ENCODE assay signal across 20 mouse cellular contexts in genomic region chr19:9987192-9987591, GRCm38 (mm10). TPM values are rescaled to one million over a fixed set of nuclear protein-coding genes. Genes with fewer than 3 reads are reported as not detected.
DNase-seq lines count a peak whose midpoint lies in the region; ATAC-seq and TF ChIP-seq lines count a peak whose summit lies in the region.
"Had no signal": no experiment of that assay in that cellular context is flagged by ENCODE, and none has a peak within 500 bp of the region (broad histone marks: within the 10 kb centered on the region; RNA-seq: fewer than 3 reads in every experiment).

No protein-coding gene starts in this region.

- H3K4me3 ChIP-seq in heart, embryonic 11.5 days (ENCODE audit: low read depth, low read length) = no peak overlapping the region
- H3K4me3 ChIP-seq in heart, adult 2 months = no peak overlapping the region
- H3K4me3 ChIP-seq in stomach, embryonic 16.5 days (replicated peaks; ENCODE audit: low read length) = no peak overlapping the region
- no peak overlapping the region for H3K4me3 ChIP-seq in stomach, postnatal 0 days (ENCODE audit: low read depth, low read length)
- H3K4me3 ChIP-seq in limb, embryonic 15.5 days = no peak overlapping the region
- H3K4me3 ChIP-seq in midbrain, embryonic 16.5 days (ENCODE audit: low read depth, low read length) = no peak overlapping the region
- H3K4me3 ChIP-seq: embryonic facial prominence, embryonic 12.5 days; forebrain, embryonic 13.5 days; stomach, embryonic 15.5 days had no signal

- H3K36me3 ChIP-seq in heart, embryonic 11.5 days (ENCODE audit: control insufficient read depth, insufficient read depth, low read length) = peaks cover 18% of the 10 kb centered on the region
- H3K36me3 ChIP-seq in heart, adult 2 months (ENCODE audit: control insufficient read depth, insufficient read depth, low read length) = peaks cover 10% of the 10 kb centered on the region
- H3K36me3 ChIP-seq in stomach, embryonic 16.5 days (ENCODE audit: control insufficient read depth, insufficient read depth, low read length) = peaks cover 10% of the 10 kb centered on the region
- peaks cover 8% of the 10 kb centered on the region; the same call in 1 of the 2 replicates for H3K36me3 ChIP-seq in stomach, postnatal 0 days (ENCODE audit: control insufficient read depth, insufficient read depth, low read length)
- H3K36me3 ChIP-seq in limb, embryonic 15.5 days = peaks cover 24% of the 10 kb centered on the region
- H3K36me3 ChIP-seq in midbrain, embryonic 16.5 days (ENCODE audit: control insufficient read depth, insufficient read depth, low read length) = peaks cover 11% of the 10 kb centered on the region

- ATAC-seq in heart, embryonic 11.5 days (replicated peaks; ENCODE audit: insufficient number of reproducible peaks, low FRiP score, low TSS enrichment) = no peak
- ATAC-seq in stomach, embryonic 16.5 days (ENCODE audit: insufficient read depth, low FRiP score) = no peak
- ATAC-seq in stomach, postnatal 0 days (ENCODE audit: low FRiP score, low TSS enrichment) = no peak
- no peak for ATAC-seq in limb, embryonic 15.5 days (ENCODE audit: insufficient number of reproducible peaks, low FRiP score, low TSS enrichment, low read depth)
- no peak for ATAC-seq in midbrain, embryonic 16.5 days
- ATAC-seq: forebrain, embryonic 13.5 days; hindbrain, embryonic 16.5 days had no signal

- H3K9ac ChIP-seq in heart, embryonic 11.5 days (ENCODE audit: low read depth, low read length) = no peak overlapping the region
- no peak overlapping the region for H3K9ac ChIP-seq in heart, adult 2 months (ENCODE audit: low read depth, low read length)
- 0 out of 2 replicates have a peak overlapping the region, but pooled peaks have one; percentile 16 for H3K9ac ChIP-seq in stomach, embryonic 16.5 days (ENCODE audit: low read length)
- H3K9ac ChIP-seq in stomach, postnatal 0 days (ENCODE audit: low read length) = no peak overlapping the region
- H3K9ac ChIP-seq in limb, embryonic 15.5 days = no peak overlapping the region
- no peak overlapping the region for H3K9ac ChIP-seq in midbrain, embryonic 16.5 days (ENCODE audit: low read depth, low read length)
- H3K9ac ChIP-seq: embryonic facial prominence, embryonic 12.5 days; forebrain, embryonic 13.5 days; stomach, embryonic 15.5 days had no signal

- no peak overlapping the region for H3K4me2 ChIP-seq in heart, embryonic 11.5 days
- no peak overlapping the region for H3K4me2 ChIP-seq in stomach, embryonic 16.5 days (ENCODE audit: low read depth, low read length)
- H3K4me2 ChIP-seq in stomach, postnatal 0 days (replicated peaks; ENCODE audit: low read depth) = no peak overlapping the region
- no peak overlapping the region for H3K4me2 ChIP-seq in limb, embryonic 15.5 days
- H3K4me2 ChIP-seq in midbrain, embryonic 16.5 days (ENCODE audit: low read length) = no peak overlapping the region
- H3K4me2 ChIP-seq: embryonic facial prominence, embryonic 12.5 days; forebrain, embryonic 13.5 days; stomach, embryonic 15.5 days had no signal

- TF ChIP-seq CTCF in heart, adult 2 months (IDR thresholded peaks at IDR 0.05) = no peak
- TF ChIP-seq CTCF in stomach, postnatal 0 days (IDR thresholded peaks at IDR 0.05; ENCODE audit: low read depth) = no peak

- peaks cover 17% of the 10 kb centered on the region for H3K4me1 ChIP-seq in heart, embryonic 11.5 days (ENCODE audit: control insufficient read depth, insufficient read depth, low read length)
- peaks cover 7% of the 10 kb centered on the region for H3K4me1 ChIP-seq in heart, adult 2 months (ENCODE audit: control insufficient read depth, insufficient read depth, low read length)
- H3K4me1 ChIP-seq in stomach, embryonic 16.5 days (ENCODE audit: control insufficient read depth, insufficient read depth, low read length) = peaks cover 13% of the 10 kb centered on the region
- no peaks in the 10 kb centered on the region for H3K4me1 ChIP-seq in stomach, postnatal 0 days (replicated peaks; ENCODE audit: control insufficient read depth, insufficient read depth)
- peaks cover 18% of the 10 kb centered on the region for H3K4me1 ChIP-seq in limb, embryonic 15.5 days
- peaks cover 11% of the 10 kb centered on the region for H3K4me1 ChIP-seq in midbrain, embryonic 16.5 days (ENCODE audit: control insufficient read depth, insufficient read depth, low read length)

- no peak for TF ChIP-seq EP300 in heart, adult 2 months (IDR thresholded peaks at IDR 0.05; ENCODE audit: insufficient read depth, low read depth, low read length)
- no peak for TF ChIP-seq EP300 in stomach, postnatal 0 days (optimal IDR thresholded peaks at IDR 0.05)

- intact Hi-C loops in heart, adult 2 months (cut with DNase I) = no loop called here

- TF ChIP-seq POLR2A in heart, adult 2 months (IDR thresholded peaks at IDR 0.05; ENCODE audit: insufficient read depth, low read depth, low read length) = no peak

- no peaks in the 10 kb centered on the region for H3K27me3 ChIP-seq in heart, embryonic 11.5 days (ENCODE audit: control insufficient read depth, insufficient read depth, low read length)
- no peaks in the 10 kb centered on the region for H3K27me3 ChIP-seq in heart, adult 2 months (ENCODE audit: control insufficient read depth, insufficient read depth, low read length)
- no peaks in the 10 kb centered on the region for H3K27me3 ChIP-seq in stomach, embryonic 16.5 days (ENCODE audit: control insufficient read depth, insufficient read depth, low read length)
- no peaks in the 10 kb centered on the region for H3K27me3 ChIP-seq in stomach, postnatal 0 days (ENCODE audit: control insufficient read depth, insufficient read depth, low read length)
- no peaks in the 10 kb centered on the region for H3K27me3 ChIP-seq in limb, embryonic 15.5 days
- H3K27me3 ChIP-seq in midbrain, embryonic 16.5 days (ENCODE audit: control insufficient read depth, insufficient read depth, low read depth, low read length) = no peaks in the 10 kb centered on the region
- H3K27me3 ChIP-seq: embryonic facial prominence, embryonic 12.5 days; forebrain, embryonic 13.5 days; stomach, embryonic 15.5 days had no signal

- no peaks in the 10 kb centered on the region for H3K9me3 ChIP-seq in heart, embryonic 11.5 days (replicated peaks; ENCODE audit: control insufficient read depth, low read length)
- no peaks in the 10 kb centered on the region for H3K9me3 ChIP-seq in stomach, embryonic 16.5 days (replicated peaks; ENCODE audit: control insufficient read depth, low read length)
- H3K9me3 ChIP-seq in stomach, postnatal 0 days (ENCODE audit: control insufficient read depth, low read length) = no peaks in the 10 kb centered on the region
- no peaks in the 10 kb centered on the region for H3K9me3 ChIP-seq in limb, embryonic 15.5 days
- no peaks in the 10 kb centered on the region for H3K9me3 ChIP-seq in midbrain, embryonic 16.5 days (replicated peaks; ENCODE audit: control insufficient read depth, low read length, poor library complexity, severe bottlenecking)
- H3K9me3 ChIP-seq: embryonic facial prominence, embryonic 12.5 days; forebrain, embryonic 13.5 days; stomach, embryonic 15.5 days had no signal

- H3K27ac ChIP-seq in heart, embryonic 11.5 days (ENCODE audit: low read depth, low read length) = 0 out of 2 replicates have a peak overlapping the region, but pooled peaks have one; percentile 22
- H3K27ac ChIP-seq in heart, adult 2 months = no peak overlapping the region
- H3K27ac ChIP-seq in stomach, embryonic 16.5 days (ENCODE audit: low read length) = no peak overlapping the region
- no peak overlapping the region for H3K27ac ChIP-seq in stomach, postnatal 0 days (replicated peaks)
- H3K27ac ChIP-seq in limb, embryonic 15.5 days = peak overlapping the region; percentile 34
- no peak overlapping the region for H3K27ac ChIP-seq in midbrain, embryonic 16.5 days (ENCODE audit: low read length)
- H3K27ac ChIP-seq: forebrain, embryonic 13.5 days; kidney, postnatal 0 days; stomach, embryonic 15.5 days had no signal

- 0 out of 2 replicates have a peak, but pooled peaks cover 1% of the 10 kb centered on the region for H3K79me2 ChIP-seq in heart, adult 2 months (replicated peaks; ENCODE audit: control insufficient read depth, insufficient read depth, low read length)

- 28% methylated on average over 6 of the region's 6 CpGs for WGBS in heart, embryonic 11.5 days (ENCODE audit: insufficient replicate concordance)
- 53% methylated on average over 6 of the region's 6 CpGs for WGBS in heart, adult 2 months
- 39% methylated on average over 6 of the region's 6 CpGs for WGBS in stomach, embryonic 16.5 days
- 44% methylated on average over 6 of the region's 6 CpGs for WGBS in stomach, postnatal 0 days
- WGBS in limb, embryonic 15.5 days = 23% methylated on average over 6 of the region's 6 CpGs
- 57% methylated on average over 6 of the region's 6 CpGs for WGBS in midbrain, embryonic 16.5 days

- no peak for DNase-seq in heart, adult 2 months
- DNase-seq in stomach, postnatal 0 days (ENCODE audit: low spot score) = no peak
- DNase-seq in urinary bladder, postnatal 36 days (ENCODE audit: low spot score in 2 of 2) = no peak
- DNase-seq in cerebellum, postnatal 36 days = no peak
- DNase-seq: B cell, adult 2 months; cerebellum, adult 2 months; gastrocnemius, postnatal 14 days; right cerebral cortex, postnatal 25 days; thymus, postnatal 4 days had no signal

RNA-seq across cellular contexts. Expression of gene Fth1, which starts 6.8 kb away (rescaled TPM):
- polyA plus RNA-seq in heart, embryonic 11.5 days (2014; fragmentation: Nextera tagmentation; extraction: Ambion mirVana) = 1,994 and 2,294 TPM in 2 replicates
- 1,000 to 10,000 TPM; 2,956 to 3,430 TPM for total RNA-seq in heart, adult 2 months (2021)
- polyA plus RNA-seq in heart, adult 2 months (2012; rRNA removed) = 2,611 and 2,797 TPM in 2 replicates
- 1,902 and 2,108 TPM in 2 replicates for polyA plus RNA-seq in stomach, embryonic 16.5 days (2015; fragmentation: Nextera tagmentation; extraction: Ambion mirVana)
- 2,976 and 2,992 TPM in 2 replicates for polyA plus RNA-seq in stomach, postnatal 0 days (2015; fragmentation: Nextera tagmentation; extraction: Ambion mirVana)
- polyA plus RNA-seq in limb, embryonic 15.5 days (2015; fragmentation: Nextera tagmentation; extraction: Ambion mirVana) = 1,462 and 1,539 TPM in 2 replicates
- 1,587 and 1,694 TPM in 2 replicates for polyA plus RNA-seq in midbrain, embryonic 16.5 days (2015; fragmentation: Nextera tagmentation; extraction: Ambion mirVana)

RNA-seq across cellular contexts. Expression of gene Best1, which starts 14.2 kb away (rescaled TPM):
- 0.10 and 0.41 TPM in 2 replicates for polyA plus RNA-seq in heart, embryonic 11.5 days (2014; fragmentation: Nextera tagmentation; extraction: Ambion mirVana)
- under 1 TPM; 0.10 to 0.11 TPM for total RNA-seq in heart, adult 2 months (2021)
- polyA plus RNA-seq in heart, adult 2 months (2012; rRNA removed) = 0.45 and 0.47 TPM in 2 replicates
- 0.61 and 0.64 TPM in 2 replicates for polyA plus RNA-seq in stomach, embryonic 16.5 days (2015; fragmentation: Nextera tagmentation; extraction: Ambion mirVana)
- 0.36 and 0.58 TPM in 2 replicates for polyA plus RNA-seq in stomach, postnatal 0 days (2015; fragmentation: Nextera tagmentation; extraction: Ambion mirVana)
- 1.9 and 2.1 TPM in 2 replicates for polyA plus RNA-seq in limb, embryonic 15.5 days (2015; fragmentation: Nextera tagmentation; extraction: Ambion mirVana)
- 2.9 TPM in 2 replicates for polyA plus RNA-seq in midbrain, embryonic 16.5 days (2015; fragmentation: Nextera tagmentation; extraction: Ambion mirVana)
- total RNA-seq: liver, adult 2 months had no signal

RNA-seq across cellular contexts. Expression of gene Rab3il1, which starts 14.3 kb away (rescaled TPM):
- 50.8 and 54.0 TPM in 2 replicates for polyA plus RNA-seq in heart, embryonic 11.5 days (2014; fragmentation: Nextera tagmentation; extraction: Ambion mirVana)
- total RNA-seq in heart, adult 2 months (2021) = 1 to 10 TPM; 5.9 to 6.5 TPM
- 11.1 and 14.2 TPM in 2 replicates for polyA plus RNA-seq in heart, adult 2 months (2012; rRNA removed)
- polyA plus RNA-seq in stomach, embryonic 16.5 days (2015; fragmentation: Nextera tagmentation; extraction: Ambion mirVana) = 33.7 and 38.1 TPM in 2 replicates
- polyA plus RNA-seq in stomach, postnatal 0 days (2015; fragmentation: Nextera tagmentation; extraction: Ambion mirVana) = 14.7 and 14.8 TPM in 2 replicates
- 44.8 and 45.1 TPM in 2 replicates for polyA plus RNA-seq in limb, embryonic 15.5 days (2015; fragmentation: Nextera tagmentation; extraction: Ambion mirVana)
- polyA plus RNA-seq in midbrain, embryonic 16.5 days (2015; fragmentation: Nextera tagmentation; extraction: Ambion mirVana) = 21.4 and 21.8 TPM in 2 replicates
- total RNA-seq: neutrophil, adult 5-6 weeks had no signal

RNA-seq across cellular contexts. Expression of gene Fads3, which starts 54.2 kb away (rescaled TPM):
- polyA plus RNA-seq in heart, embryonic 11.5 days (2014; fragmentation: Nextera tagmentation; extraction: Ambion mirVana) = 15.8 and 17.9 TPM in 2 replicates
- total RNA-seq in heart, adult 2 months (2021) = 10 to 100 TPM; 29.7 to 33.7 TPM
- polyA plus RNA-seq in heart, adult 2 months (2012; rRNA removed) = 104 and 135 TPM in 2 replicates
- polyA plus RNA-seq in stomach, embryonic 16.5 days (2015; fragmentation: Nextera tagmentation; extraction: Ambion mirVana) = 18.9 and 22.5 TPM in 2 replicates
- polyA plus RNA-seq in stomach, postnatal 0 days (2015; fragmentation: Nextera tagmentation; extraction: Ambion mirVana) = 27.5 and 31.2 TPM in 2 replicates
- polyA plus RNA-seq in limb, embryonic 15.5 days (2015; fragmentation: Nextera tagmentation; extraction: Ambion mirVana) = 12.7 and 17.1 TPM in 2 replicates
- polyA plus RNA-seq in midbrain, embryonic 16.5 days (2015; fragmentation: Nextera tagmentation; extraction: Ambion mirVana) = 31.6 and 38.2 TPM in 2 replicates
- total RNA-seq: neutrophil, adult 5-6 weeks had no signal

Comparison
In these comparisons a context has a peak if more than half of its experiments do, and no peak if none do; other contexts are left out.
1. H3K27ac ChIP-seq: peak in heart, embryonic 11.5 days (single experiment) and limb, embryonic 15.5 days (single experiment); none in heart, adult 2 months (single experiment), stomach, embryonic 16.5 days (single experiment), stomach, postnatal 0 days (single experiment) and midbrain, embryonic 16.5 days (single experiment).